Mouse (Mus musculus) lung, adult 2 months (tissue): Measurements from ENCODE around the gene Gm21732. TPM values are rescaled to one million over a fixed set of nuclear protein-coding genes. Genes with fewer than 3 reads are reported as not detected.
"Not testable (repeated sequence)": the region's sequence is repeated elsewhere in the genome, so short reads cannot be mapped to it uniquely, and the experiment has no call there.

ENCODE experiments used
- DNase-seq: peaks from one replicate; pipeline ENCODE4 v3.0.0; 2022
- H3K4me1 ChIP-seq: fragments of 200-500 bp; 2 replicates; pipeline ENCODE4 v1.6.1; 2011; ENCODE audit warnings: low read length; ENCODE audit not compliant: control insufficient read depth, insufficient read depth
- H3K4me3 ChIP-seq: fragments of 200-500 bp; replicated peaks from 2 replicates; pipeline ENCODE3; 2011; ENCODE audit warnings: low read depth, mild to moderate bottlenecking, control low read depth, low read length; ENCODE audit errors: extremely low read depth
- WGBS: fragments of 180-500 bp; shearing (Covaris S2); methylation state at CpG from one replicate; pipeline ENCODE4 v1.1.7; 2018; 5-methylcytosine and 5-hydroxymethylcytosine counted together
- polyA plus RNA-seq: library from polyadenylated mRNA; depleted of rRNA; stranded (reverse); fragments of >200 nt; gene quantifications from 2 replicates; pipeline ENCODE4 v1.2.3, GENCODE M21; 2012; rRNA removed

Gene Gm21732
- not detected in 2 replicates for polyA plus RNA-seq

DNA sequence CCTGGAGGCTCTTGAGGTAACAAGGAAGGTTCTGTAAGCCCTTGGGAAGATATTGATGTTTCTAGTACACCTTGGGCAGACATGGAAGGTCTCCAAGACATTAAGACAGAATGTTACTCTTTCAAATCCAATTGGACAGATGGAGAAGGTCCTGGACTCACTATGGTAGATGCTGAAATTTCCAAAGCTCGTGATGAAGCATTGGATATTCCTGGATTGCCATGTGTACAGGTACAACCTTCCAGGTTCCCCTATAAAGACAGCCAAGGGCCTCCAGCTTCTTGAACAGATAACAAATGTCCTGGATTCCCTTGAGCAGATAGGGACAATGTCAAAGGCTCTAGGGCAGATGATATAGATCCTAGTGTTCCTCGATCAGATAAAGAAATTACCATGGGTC is at the start of gene Gm21732:
Gene Gm21732, minus strand, starts transcription at position 101 of the 400 bp plus-strand sequence.
- no CpG with 5 or more reads among the region's 2 CpGs for WGBS

More for the DNA sequence above, at the start of gene Gm21732:
- not testable (repeated sequence) for DNase-seq, H3K4me3 ChIP-seq, H3K4me1 ChIP-seq

Other genes with a start within 250 kb of the Gm21732 start
- not detected in 2 replicates for gene Gm20897, start 73.5 kb downstream of the Gm21732 start, polyA plus RNA-seq